Mouse (Mus musculus): ENCODE measurements at regions not wholly inside any gene's neighbourhood (a gene's known extent, or its start where the extent isn't known, plus 50 kb on each side); places are given as distances from the start of the nearest gene placed in this dataset.

- DNase-seq (ENCODE audit: low spot score): peak; percentile 1
These were observed 387.7 kb upstream of the Brinp3 start for GRCm38 (mm10) chr1:146106882-146107281.
